Mouse (Mus musculus): Measurements from ENCODE around the gene Synpr.
A peak's percentile ranks its signal among the peaks of the same experiment; 100 is the strongest.
"Not testable (repeated sequence)": the region's sequence is repeated elsewhere in the genome, so short reads cannot be mapped to it uniquely, and the experiment has no call there.

Gene Synpr

GRCm38 (mm10) chr14:13284091-13284844 is at the start of gene Synpr:
Gene Synpr, plus strand, starts transcription at chr14:13284780.
- peak in 1 of 2 experiments; percentile 3 for DNase-seq (ENCODE audit: low spot score in 2 of 2)

DNA sequence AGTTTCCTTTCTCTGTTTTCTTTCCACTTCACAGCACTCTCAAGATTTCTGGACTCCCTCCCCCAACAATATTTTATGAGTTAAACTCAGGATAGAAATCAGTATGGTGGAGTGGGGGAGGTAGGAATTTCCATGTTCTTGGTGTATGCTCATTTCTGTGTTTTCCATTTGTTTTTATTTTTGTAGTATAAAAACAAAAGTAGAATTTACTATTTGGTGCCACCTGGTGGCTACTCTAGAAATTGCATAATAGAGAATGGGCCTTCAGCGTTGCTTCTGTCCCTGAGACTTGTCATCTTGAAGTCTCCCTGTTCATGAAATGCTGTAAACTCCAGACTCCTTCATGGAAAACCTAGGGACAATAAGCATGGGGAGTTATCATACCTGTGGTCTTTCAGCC is 47.7 kb upstream of the Synpr start:
- DNase-seq (ENCODE audit: low spot score in 2 of 2): no peak

DNA sequence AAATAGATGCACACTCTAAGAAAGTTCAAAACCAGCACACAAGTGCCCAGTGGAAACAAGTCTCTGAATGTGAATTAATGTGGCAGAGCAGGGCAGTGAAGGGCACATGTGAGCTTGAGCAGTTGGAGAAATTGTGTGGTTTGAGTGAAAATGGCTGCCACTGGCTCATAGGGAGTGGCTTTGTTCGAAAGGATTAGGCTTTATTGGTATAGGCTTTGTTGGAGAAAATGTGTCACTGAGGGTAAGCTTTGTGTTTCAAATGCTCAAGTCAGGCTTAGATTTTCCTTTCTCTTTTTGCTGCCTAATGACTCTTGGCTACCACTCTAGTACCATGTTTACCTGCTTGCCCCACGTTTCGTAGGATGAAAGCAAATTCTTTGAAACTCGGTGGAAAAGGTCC is 37.1 kb upstream of the Synpr start:
- DNase-seq (ENCODE audit: low spot score in 2 of 2): no peak

GRCm38 (mm10) chr14:13249361-13249760 is 35.2 kb upstream of the Synpr start:
- no peak for DNase-seq (ENCODE audit: low spot score in 2 of 2)

GRCm38 (mm10) chr14:13252594-13252993 is 32.0 kb upstream of the Synpr start:
- DNase-seq (ENCODE audit: low spot score in 2 of 2): no peak

DNA sequence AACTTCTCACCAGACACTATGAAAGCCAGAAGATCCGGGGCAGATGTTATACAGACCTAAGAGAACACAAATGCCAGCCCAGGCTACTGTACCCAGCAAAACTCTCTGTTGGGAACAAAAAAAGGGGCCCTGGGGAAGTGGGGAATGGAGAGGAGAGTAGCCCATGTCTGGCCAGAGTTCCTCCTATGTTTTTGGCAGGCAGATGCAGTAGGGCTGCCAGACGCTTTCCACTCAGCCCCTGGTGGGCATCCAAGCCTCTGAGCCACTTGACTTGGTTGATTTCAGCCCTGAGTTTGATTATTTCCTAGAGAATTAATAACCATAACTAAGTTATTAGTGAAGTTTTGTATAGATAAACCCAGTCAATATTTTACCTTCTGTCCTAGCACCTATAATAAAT is 29.8 kb upstream of the Synpr start:
- DNase-seq (ENCODE audit: low spot score in 2 of 2): not testable (repeated sequence)

GRCm38 (mm10) chr14:13262406-13262805 is 22.2 kb upstream of the Synpr start:
- no peak for DNase-seq (ENCODE audit: low spot score in 2 of 2)

GRCm38 (mm10) chr14:13266331-13266730 is 18.2 kb upstream of the Synpr start:
- DNase-seq (ENCODE audit: low spot score in 2 of 2): no peak

GRCm38 (mm10) chr14:13267181-13267580 is 17.4 kb upstream of the Synpr start:
- DNase-seq (ENCODE audit: low spot score in 2 of 2): no peak

- no peak for DNase-seq (ENCODE audit: low spot score in 2 of 2)
These were observed 1.4 kb upstream of the Synpr start for GRCm38 (mm10) chr14:13283211-13283610.

GRCm38 (mm10) chr14:13284845-13285198 is 242 bp downstream of the Synpr start:
- no peak for DNase-seq (ENCODE audit: low spot score in 2 of 2)

- DNase-seq (ENCODE audit: low spot score in 2 of 2): no peak
These were observed 956 bp downstream of the Synpr start for GRCm38 (mm10) chr14:13285341-13286130.

DNA sequence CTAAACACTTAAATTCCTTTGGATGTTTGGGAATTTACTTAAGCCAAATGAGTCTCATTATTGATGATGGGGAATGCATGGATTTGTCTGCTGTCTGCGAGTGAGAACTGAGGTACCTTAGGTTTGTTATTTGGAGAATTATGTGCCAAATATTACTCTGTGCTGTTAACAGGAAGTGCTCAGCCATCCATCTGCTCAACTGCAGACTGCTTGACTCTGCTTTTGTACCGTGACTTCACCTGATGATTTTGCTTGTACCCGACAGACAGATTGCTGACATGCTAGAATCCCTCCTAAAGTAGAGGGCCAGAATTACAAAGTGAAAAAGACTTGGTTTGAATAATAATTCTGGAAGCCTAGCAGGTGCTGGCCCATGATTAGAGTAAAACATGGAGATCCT is 9.6 kb downstream of the Synpr start:
- DNase-seq (ENCODE audit: low spot score in 2 of 2): no peak

GRCm38 (mm10) chr14:13314323-13314722 is 29.7 kb downstream of the Synpr start:
- no peak for DNase-seq (ENCODE audit: low spot score in 2 of 2)

GRCm38 (mm10) chr14:13328461-13328860 is 43.9 kb downstream of the Synpr start:
- DNase-seq (ENCODE audit: low spot score in 2 of 2): no peak

- no peak for DNase-seq (ENCODE audit: low spot score in 2 of 2)
These were observed 48.1 kb downstream of the Synpr start for GRCm38 (mm10) chr14:13332497-13333306.

- DNase-seq (ENCODE audit: low spot score in 2 of 2): no peak
These were observed 48.8 kb downstream of the Synpr start for GRCm38 (mm10) chr14:13333372-13333771.

DNA sequence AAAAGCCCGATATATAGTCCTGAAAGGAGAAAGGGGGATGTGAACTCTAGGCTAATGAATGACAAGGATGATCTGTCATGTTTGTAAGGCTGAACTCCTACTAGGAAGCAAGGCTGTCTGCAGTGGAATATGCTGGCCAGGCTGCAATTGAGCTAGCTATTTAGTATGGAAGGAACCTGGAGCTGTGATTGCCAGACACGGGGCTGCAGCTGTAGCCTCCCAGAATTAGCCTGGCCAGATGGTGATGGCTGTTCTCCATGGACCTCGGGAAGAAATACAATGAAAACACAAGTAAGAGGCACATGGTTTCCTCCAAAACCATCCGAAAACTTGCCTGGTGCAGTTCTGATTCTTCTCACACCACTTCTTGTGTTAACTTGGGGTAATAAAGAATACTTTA is 51.6 kb downstream of the Synpr start:
- DNase-seq (ENCODE audit: low spot score in 2 of 2): no peak

- DNase-seq (ENCODE audit: low spot score in 2 of 2): no peak
These were observed 56.1 kb downstream of the Synpr start for GRCm38 (mm10) chr14:13340688-13341087.

- no peak for DNase-seq (ENCODE audit: low spot score in 2 of 2)
These were observed 59.7 kb downstream of the Synpr start for GRCm38 (mm10) chr14:13344240-13344639.

DNA sequence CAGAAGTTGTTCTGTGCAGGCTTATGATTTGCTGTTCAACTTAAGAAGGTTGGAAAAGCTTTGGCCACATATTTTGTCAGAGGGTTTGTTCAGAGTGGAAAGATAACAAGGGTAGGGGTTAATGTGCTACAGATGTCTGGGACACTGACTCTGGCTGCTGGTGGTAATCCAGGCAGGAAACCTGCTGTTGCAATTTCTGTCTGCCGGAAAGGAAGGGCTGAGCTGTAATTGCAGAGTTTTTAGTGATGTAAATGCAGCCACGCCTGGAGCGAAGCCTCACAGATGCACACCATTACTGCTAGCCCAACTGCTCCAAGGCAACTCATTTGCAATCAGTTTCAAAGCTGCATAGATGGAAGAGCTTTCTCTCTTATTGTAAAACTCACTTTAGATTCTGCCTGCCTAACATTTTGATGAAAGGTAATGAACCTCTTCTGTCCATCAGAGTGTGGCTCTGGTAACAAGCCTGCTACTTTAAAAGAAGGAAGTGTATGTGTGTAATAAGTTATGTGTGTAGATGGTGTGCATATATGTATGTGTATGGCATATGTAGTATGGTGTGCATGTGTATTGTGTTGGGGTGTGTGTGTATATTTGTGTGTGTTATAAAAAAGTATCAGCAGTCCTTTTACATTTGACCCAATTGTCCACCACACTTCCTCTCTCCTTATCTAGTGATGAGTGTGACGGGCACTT is 64.7 kb downstream of the Synpr start:
- no peak for DNase-seq (ENCODE audit: low spot score in 2 of 2)

GRCm38 (mm10) chr14:13354154-13354553 is 69.6 kb downstream of the Synpr start:
- no peak for DNase-seq (ENCODE audit: low spot score in 2 of 2)

Data from urinary bladder, postnatal 36 days (tissue).